Mouse (Mus musculus): ENCODE measurements around the gene Dock9. TPM values are rescaled to one million over a fixed set of nuclear protein-coding genes. Genes with fewer than 3 reads are reported as not detected.
A peak's percentile ranks its signal among the peaks of the same experiment; 100 is the strongest.

The Dock9 gene
- polyA plus RNA-seq, 1 experiment from 2014 or later = 6.6 TPM

DNA sequence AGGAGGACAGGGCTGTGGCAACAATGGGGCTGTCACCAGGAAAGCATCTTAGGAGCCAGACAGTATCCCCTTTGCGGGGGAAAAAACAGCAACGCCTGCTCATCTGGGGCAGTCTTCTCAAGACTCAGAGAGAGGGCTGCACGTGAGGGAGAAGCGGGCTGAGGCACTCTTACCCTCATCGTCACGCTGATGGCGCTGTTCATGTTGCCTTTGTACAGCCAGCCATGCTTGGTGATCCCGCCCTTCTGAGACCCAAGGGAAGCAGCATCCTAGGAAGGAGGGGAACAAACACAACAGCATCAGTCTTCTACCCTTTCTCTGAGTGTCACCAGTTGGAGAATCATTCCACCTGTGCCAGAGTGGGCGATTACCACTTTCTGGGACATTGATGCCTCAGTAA lies 139.1 kb downstream of the Dock9 start:
- no peaks in the 10 kb centered on the region for H3K27me3 ChIP-seq (ENCODE audit: insufficient read depth, poor library complexity, severe bottlenecking)
- H3K9me3 ChIP-seq = no peaks in the 10 kb centered on the region
- 0 out of 2 replicates have a peak, but pooled peaks cover 8% of the 10 kb centered on the region for H3K36me3 ChIP-seq
- 78% methylated on average over 9 of the region's 9 CpGs for WGBS
- H3K27ac ChIP-seq = peak overlapping the region; percentile 33; the same call in 1 of the 2 replicates
- DNase-seq (ENCODE audit: low spot score) = no peak
- peaks cover 43% of the 10 kb centered on the region for H3K4me1 ChIP-seq
- H3K4me3 ChIP-seq = no peak overlapping the region

DNA sequence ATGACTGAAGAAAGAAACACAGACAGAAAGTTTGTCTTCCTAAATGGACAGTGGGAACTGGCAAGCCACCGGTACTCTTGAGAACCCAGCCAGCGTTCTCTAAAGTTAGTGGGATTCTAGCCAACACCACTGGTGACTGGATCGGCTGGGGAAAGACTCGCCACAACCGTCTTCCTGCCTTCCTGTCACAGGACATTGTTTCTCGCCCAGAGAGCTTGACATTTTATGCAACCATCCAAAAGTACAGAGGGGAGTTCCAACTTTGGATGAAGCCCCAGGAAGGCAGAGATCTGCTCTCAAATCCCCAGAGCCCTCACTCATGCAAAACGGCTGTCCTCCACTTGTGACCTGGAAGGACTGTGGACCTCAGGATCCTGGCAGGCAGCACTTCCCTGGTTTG lies 140.0 kb downstream of the Dock9 start:
- H3K27ac ChIP-seq = no peak overlapping the region
- DNase-seq (ENCODE audit: low spot score) = no peak
- no peaks in the 10 kb centered on the region for H3K27me3 ChIP-seq (ENCODE audit: insufficient read depth, poor library complexity, severe bottlenecking)
- H3K9me3 ChIP-seq = no peaks in the 10 kb centered on the region
- 0 out of 2 replicates have a peak, but pooled peaks cover 8% of the 10 kb centered on the region for H3K36me3 ChIP-seq
- no peak overlapping the region for H3K4me3 ChIP-seq
- 73% methylated on average over 7 of the region's 7 CpGs for WGBS
- peaks cover 52% of the 10 kb centered on the region for H3K4me1 ChIP-seq

- H3K4me3 ChIP-seq = no peak overlapping the region
- 88% methylated on average over 10 of the region's 10 CpGs for WGBS
- peaks cover 52% of the 10 kb centered on the region for H3K4me1 ChIP-seq
- no peak overlapping the region for H3K27ac ChIP-seq
- no peaks in the 10 kb centered on the region for H3K27me3 ChIP-seq (ENCODE audit: insufficient read depth, poor library complexity, severe bottlenecking)
- H3K36me3 ChIP-seq = peaks cover 8% of the 10 kb centered on the region; the same call in 1 of the 2 replicates
- no peaks in the 10 kb centered on the region for H3K9me3 ChIP-seq
- no peak for DNase-seq (ENCODE audit: low spot score)
Observed at GRCm38 (mm10) chr14:121656912-121657311, 140.7 kb downstream of the Dock9 start.

- Histone ChIP-seq H3K4me1 (peaks cover 47% of the 10 kb centered on the region), H3K27ac (no peak overlapping the region), H3K4me3 (no peak overlapping the region), H3K36me3 (peaks cover 8% of the 10 kb centered on the region; the same call in 1 of the 2 replicates), H3K9me3 (no peaks in the 10 kb centered on the region), H3K27me3 (ENCODE audit: insufficient read depth, poor library complexity, severe bottlenecking) (no peaks in the 10 kb centered on the region)
- DNase-seq (ENCODE audit: low spot score) = no peak
- 57% methylated on average over 2 of the region's 2 CpGs for WGBS
Observed at GRCm38 (mm10) chr14:121654977-121655376, 142.7 kb downstream of the Dock9 start.

GRCm38 (mm10) chr14:121654416-121654967 lies 143.1 kb downstream of the Dock9 start:
- Histone ChIP-seq H3K9me3 (no peaks in the 10 kb centered on the region), H3K27me3 (ENCODE audit: insufficient read depth, poor library complexity, severe bottlenecking) (no peaks in the 10 kb centered on the region), H3K4me1 (peaks cover 43% of the 10 kb centered on the region), H3K27ac (no peak overlapping the region; the same call in 1 of the 2 replicates), H3K4me3 (no peak overlapping the region), H3K36me3 (peaks cover 8% of the 10 kb centered on the region; the same call in 1 of the 2 replicates)
- DNase-seq (ENCODE audit: low spot score) = no peak
- WGBS = 79% methylated on average over 7 of the region's 7 CpGs

DNA sequence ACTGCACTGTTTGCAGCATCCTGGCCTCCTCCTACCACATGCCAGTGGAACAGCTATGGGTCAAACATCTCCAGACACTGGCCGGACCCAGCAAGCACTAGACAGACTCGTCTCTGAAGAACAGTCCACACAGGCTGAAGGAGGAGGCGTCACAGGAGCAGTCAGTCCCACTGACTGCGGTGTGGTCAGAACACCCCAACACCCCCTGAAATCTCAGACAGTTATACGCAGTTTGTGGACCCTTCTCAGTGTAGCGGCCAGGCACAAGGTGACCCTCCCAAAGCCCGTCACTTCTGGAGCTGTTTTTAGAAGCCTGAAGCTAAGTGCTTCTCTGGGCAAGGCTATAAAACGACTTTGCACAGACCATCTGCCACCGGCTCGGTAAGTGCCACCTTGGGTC lies 143.9 kb downstream of the Dock9 start:
- WGBS = 49% methylated on average over 10 of the region's 10 CpGs
- Histone ChIP-seq H3K27ac (peak overlapping the region; percentile 79), H3K9me3 (no peaks in the 10 kb centered on the region)

DNA sequence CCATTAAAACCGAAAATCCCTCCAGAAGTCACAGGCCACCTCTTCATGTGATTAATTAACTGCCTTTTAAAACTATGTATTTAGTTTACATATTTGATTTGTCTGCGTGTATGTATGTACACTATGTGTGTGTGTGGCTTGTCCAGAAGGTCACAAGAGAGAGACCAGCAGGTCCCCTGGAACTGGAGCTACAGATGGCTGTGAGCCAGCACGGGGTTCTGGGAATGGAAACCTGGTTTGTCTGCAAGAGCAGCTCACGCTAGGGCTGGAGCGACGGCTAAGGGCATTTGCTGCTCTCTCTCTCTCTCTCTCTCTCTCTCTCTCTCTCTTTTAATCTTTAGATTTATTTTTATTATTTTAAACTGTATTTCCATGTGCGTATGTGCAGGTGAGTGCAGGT lies 144.4 kb downstream of the Dock9 start:
- 77% methylated on average over 7 of the region's 7 CpGs for WGBS
- H3K36me3 ChIP-seq = peaks cover 8% of the 10 kb centered on the region; the same call in 1 of the 2 replicates
- no peaks in the 10 kb centered on the region for H3K27me3 ChIP-seq (ENCODE audit: insufficient read depth, poor library complexity, severe bottlenecking)
- peaks cover 37% of the 10 kb centered on the region for H3K4me1 ChIP-seq
- H3K27ac ChIP-seq = peak overlapping the region; percentile 79
- DNase-seq (ENCODE audit: low spot score) = no peak
- H3K9me3 ChIP-seq = no peaks in the 10 kb centered on the region
- no peak overlapping the region for H3K4me3 ChIP-seq

More for the DNA sequence above, 143.9 kb downstream of the Dock9 start:
- no peak overlapping the region for H3K4me3 ChIP-seq
- peaks cover 37% of the 10 kb centered on the region for H3K4me1 ChIP-seq
- DNase-seq (ENCODE audit: low spot score) = no peak
- no peaks in the 10 kb centered on the region for H3K27me3 ChIP-seq (ENCODE audit: insufficient read depth, poor library complexity, severe bottlenecking)
- peaks cover 8% of the 10 kb centered on the region; the same call in 1 of the 2 replicates for H3K36me3 ChIP-seq

DNA sequence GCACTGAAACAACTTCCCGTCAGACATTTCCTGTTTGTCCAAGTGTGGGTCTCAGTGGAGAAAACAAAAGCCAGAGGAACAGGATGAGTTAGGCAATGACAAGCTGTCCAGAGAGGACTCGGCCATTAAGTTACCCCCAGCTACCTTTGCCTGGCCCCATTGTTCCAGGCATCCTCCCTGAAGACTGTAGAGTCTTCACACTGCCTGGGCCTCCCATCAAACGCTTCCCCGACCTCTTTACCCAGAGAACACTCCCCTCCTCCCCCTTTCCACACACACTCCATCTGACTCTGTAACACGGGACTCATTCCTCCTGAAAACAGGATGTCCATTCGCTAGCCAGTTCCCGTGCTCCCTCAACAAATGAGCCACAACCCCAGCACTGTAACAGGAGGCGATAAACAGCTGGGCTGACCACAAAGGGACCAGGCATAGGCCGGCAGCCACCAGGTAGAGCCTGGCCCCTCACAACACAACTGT lies 149.0 kb downstream of the Dock9 start:
- H3K27ac ChIP-seq = peak overlapping the region; percentile 37

GRCm38 (mm10) chr14:121647693-121648092 lies 149.9 kb downstream of the Dock9 start:
- no peak overlapping the region for H3K27ac ChIP-seq
- WGBS = 84% methylated on average over 6 of the region's 6 CpGs
- H3K36me3 ChIP-seq = peaks cover 4% of the 10 kb centered on the region; the same call in 1 of the 2 replicates
- no peak for DNase-seq (ENCODE audit: low spot score)
- H3K9me3 ChIP-seq = no peaks in the 10 kb centered on the region
- H3K4me1 ChIP-seq = peaks cover 24% of the 10 kb centered on the region
- no peaks in the 10 kb centered on the region for H3K27me3 ChIP-seq (ENCODE audit: insufficient read depth, poor library complexity, severe bottlenecking)
- no peak overlapping the region for H3K4me3 ChIP-seq

More for the DNA sequence above, 149.0 kb downstream of the Dock9 start:
- Histone ChIP-seq H3K4me1 (peaks cover 34% of the 10 kb centered on the region), H3K27me3 (ENCODE audit: insufficient read depth, poor library complexity, severe bottlenecking) (no peaks in the 10 kb centered on the region), H3K9me3 (no peaks in the 10 kb centered on the region), H3K4me3 (no peak overlapping the region), H3K36me3 (peaks cover 3% of the 10 kb centered on the region; the same call in 1 of the 2 replicates)
- DNase-seq (ENCODE audit: low spot score) = no peak
- 31% methylated on average over 9 of the region's 9 CpGs for WGBS

GRCm38 (mm10) chr14:121646617-121647016 lies 151.0 kb downstream of the Dock9 start:
- peak overlapping the region; percentile 71 for H3K27ac ChIP-seq
- no peaks in the 10 kb centered on the region for H3K27me3 ChIP-seq (ENCODE audit: insufficient read depth, poor library complexity, severe bottlenecking)
- no peak for DNase-seq (ENCODE audit: low spot score)
- H3K36me3 ChIP-seq = peaks cover 4% of the 10 kb centered on the region; the same call in 1 of the 2 replicates
- no peak overlapping the region; the same call in 1 of the 2 replicates for H3K4me3 ChIP-seq
- 26% methylated on average over 10 of the region's 10 CpGs for WGBS
- H3K4me1 ChIP-seq = peaks cover 24% of the 10 kb centered on the region
- no peaks in the 10 kb centered on the region for H3K9me3 ChIP-seq

GRCm38 (mm10) chr14:121644302-121644701 lies 153.3 kb downstream of the Dock9 start:
- DNase-seq (ENCODE audit: low spot score) = no peak
- Histone ChIP-seq H3K4me1 (peaks cover 18% of the 10 kb centered on the region), H3K9me3 (no peaks in the 10 kb centered on the region), H3K27ac (no peak overlapping the region), H3K36me3 (peaks cover 17% of the 10 kb centered on the region), H3K4me3 (no peak overlapping the region), H3K27me3 (ENCODE audit: insufficient read depth, poor library complexity, severe bottlenecking) (no peaks in the 10 kb centered on the region)
- 87% methylated on average over 2 of the region's 2 CpGs for WGBS

DNA sequence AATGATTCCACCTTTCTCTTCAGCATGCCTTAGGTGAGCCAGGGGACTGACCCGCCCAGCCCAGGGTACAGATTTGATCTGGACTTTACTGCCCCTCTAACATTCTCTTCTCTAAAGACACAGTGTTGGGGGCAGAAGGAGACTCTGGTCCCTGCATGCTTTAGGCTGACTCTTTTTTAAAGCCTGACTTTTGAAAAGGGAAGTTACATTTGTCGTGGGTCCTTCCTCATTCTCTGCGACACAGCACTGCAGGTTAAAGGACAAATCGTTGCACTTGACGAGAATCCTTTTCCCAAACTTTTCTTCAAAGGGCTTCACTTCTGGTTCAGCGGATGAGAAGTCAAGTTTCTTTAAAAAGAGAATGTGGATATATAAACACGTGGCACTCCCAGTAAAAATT lies 156.4 kb downstream of the Dock9 start:
- Histone ChIP-seq H3K27ac (no peak overlapping the region), H3K27me3 (ENCODE audit: insufficient read depth, poor library complexity, severe bottlenecking) (no peaks in the 10 kb centered on the region), H3K4me1 (peaks cover 3% of the 10 kb centered on the region), H3K9me3 (no peaks in the 10 kb centered on the region), H3K4me3 (no peak overlapping the region), H3K36me3 (peaks cover 34% of the 10 kb centered on the region)
- no peak for DNase-seq (ENCODE audit: low spot score)
- WGBS = 89% methylated on average over 7 of the region's 7 CpGs

DNA sequence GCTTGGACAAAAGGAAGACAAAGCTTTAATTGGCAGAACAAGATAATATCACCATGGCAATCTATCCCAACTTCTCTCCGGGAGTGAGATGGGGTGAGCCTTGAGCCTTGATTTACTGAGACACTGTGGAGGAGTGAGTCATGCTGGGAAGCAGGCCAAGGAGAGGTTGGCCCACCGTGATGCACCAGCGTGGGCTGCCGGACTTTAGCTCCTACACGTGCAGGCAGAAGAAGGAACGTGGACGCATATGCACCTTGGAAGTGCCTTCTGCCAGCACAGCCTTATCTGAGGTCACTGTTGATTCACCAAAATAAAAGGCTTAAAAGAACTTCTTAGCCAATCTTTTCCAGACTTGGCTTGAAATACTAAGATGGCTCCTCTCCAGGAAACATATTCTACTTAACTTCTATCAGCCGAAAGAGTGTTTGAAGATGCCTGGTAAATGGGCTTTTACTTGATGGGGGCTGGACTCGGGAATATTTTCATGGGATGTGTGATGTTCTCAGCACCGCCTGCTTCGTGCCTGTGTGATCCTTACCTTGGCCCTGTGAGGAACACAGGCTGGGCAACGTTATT lies 160.6 kb downstream of the Dock9 start:
- Histone ChIP-seq H3K27me3 (ENCODE audit: insufficient read depth, poor library complexity, severe bottlenecking) (no peaks in the 10 kb centered on the region), H3K9me3 (no peaks in the 10 kb centered on the region), H3K27ac (no peak overlapping the region), H3K36me3 (peaks cover 34% of the 10 kb centered on the region), H3K4me1 (no peaks in the 10 kb centered on the region), H3K4me3 (no peak overlapping the region)
- DNase-seq (ENCODE audit: low spot score) = no peak
- WGBS = 81% methylated on average over 12 of the region's 12 CpGs

Data from heart, embryonic 10.5 days (tissue).